Mouse (Mus musculus) mature B cell (primary cell): ENCODE results near the gene Sh3rf3.

Experiments
- in situ Hi-C: fragments of 300-500 bp; cut with MboI; formaldehyde crosslinking; loops from 2 replicates; pipeline ENCODE4 v1.14.3; 2019

The Sh3rf3 gene

DNA sequence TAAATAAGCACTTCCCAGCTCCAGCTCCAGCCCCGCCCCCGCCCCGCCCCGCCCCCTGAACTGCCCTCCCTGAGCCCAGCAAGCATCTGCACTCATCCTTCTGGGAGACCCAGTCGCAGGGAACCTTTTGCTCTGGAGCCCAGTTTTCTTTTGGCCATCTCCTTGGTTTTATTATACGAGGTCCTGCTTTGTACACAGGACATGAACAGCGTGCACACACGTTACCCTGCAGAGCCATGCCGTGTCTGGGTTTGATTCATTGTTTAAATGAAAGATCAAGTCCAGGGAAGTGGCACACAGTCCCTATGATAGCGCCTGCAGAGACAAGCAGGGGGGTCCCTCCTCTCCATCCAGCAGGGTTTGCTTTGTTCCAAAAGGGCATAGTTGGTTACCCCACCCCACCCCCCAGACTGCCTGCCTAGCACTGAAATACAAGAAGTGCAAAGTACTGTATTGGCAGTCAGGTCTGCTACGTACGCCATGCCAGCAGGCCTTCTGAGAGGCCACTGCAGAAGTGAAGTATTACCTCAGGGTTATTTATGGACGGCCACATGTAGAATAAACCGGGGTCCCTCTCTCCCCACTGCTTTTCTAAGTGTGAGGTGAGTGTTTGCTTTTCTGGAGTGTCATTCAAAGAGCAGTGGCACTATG lies 41.5 kb downstream of the Sh3rf3 start:
- in situ Hi-C loops: no loop called here

DNA sequence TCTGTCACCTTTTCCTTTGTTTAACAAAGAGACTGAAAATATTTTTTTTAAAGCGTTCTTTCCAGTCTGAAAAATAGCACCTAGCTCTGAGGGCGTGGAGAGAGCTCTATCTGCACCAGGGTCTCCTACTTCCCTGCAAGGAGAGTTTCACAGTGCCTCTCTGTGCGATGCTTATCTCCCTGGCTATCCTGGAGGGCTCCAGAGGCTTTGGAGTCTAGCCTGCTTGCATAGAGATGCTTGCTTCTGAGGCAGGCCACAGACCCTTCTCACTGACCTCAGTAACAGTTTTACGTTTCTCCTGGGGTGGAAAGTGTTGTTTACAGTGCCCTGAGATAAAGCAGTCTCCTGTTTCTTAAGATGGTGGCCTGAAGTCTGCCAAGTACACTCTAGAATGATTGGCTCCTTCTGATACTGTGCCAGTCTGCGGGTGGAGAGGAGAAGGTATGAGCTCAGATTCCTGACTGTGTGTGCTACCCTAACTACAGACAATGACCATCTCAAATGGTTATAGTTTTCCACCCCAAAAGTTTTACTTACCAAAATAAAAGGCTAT lies 42.1 kb downstream of the Sh3rf3 start:
- in situ Hi-C loops: no loop called here

- in situ Hi-C loops: no loop called here
Observed at GRCm38 (mm10) chr10:58855814-58856213, 42.7 kb downstream of the Sh3rf3 start.

- in situ Hi-C loops: no loop called here
Observed at GRCm38 (mm10) chr10:58856742-58857141, 43.6 kb downstream of the Sh3rf3 start.

GRCm38 (mm10) chr10:58864735-58865134 lies 51.6 kb downstream of the Sh3rf3 start:
- in situ Hi-C loops: no loop called here

- in situ Hi-C loops: no loop called here
Observed at GRCm38 (mm10) chr10:58867536-58867935, 54.4 kb downstream of the Sh3rf3 start.

DNA sequence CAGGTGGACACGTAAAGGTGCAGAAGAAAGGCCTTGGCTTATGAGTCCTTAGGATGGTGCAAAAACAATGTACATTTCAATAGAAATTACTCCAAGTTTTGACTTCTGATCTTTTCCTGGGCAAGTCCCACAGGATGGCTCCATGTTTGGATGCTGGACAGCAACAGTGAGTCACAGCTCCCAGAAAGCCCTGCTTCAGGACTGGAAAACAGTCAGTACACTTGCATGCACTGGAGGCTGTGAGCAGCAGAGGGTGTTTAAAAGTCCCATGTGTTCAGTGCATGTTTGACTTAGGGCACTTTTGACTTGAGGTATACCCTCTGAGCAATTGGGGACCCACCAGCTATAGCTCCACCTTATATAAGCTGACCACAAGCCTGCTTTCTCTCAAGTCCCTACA lies 56.7 kb downstream of the Sh3rf3 start:
- in situ Hi-C loops: no loop called here

- in situ Hi-C loops: no loop called here
Observed at GRCm38 (mm10) chr10:58871149-58871820, 58.1 kb downstream of the Sh3rf3 start.

DNA sequence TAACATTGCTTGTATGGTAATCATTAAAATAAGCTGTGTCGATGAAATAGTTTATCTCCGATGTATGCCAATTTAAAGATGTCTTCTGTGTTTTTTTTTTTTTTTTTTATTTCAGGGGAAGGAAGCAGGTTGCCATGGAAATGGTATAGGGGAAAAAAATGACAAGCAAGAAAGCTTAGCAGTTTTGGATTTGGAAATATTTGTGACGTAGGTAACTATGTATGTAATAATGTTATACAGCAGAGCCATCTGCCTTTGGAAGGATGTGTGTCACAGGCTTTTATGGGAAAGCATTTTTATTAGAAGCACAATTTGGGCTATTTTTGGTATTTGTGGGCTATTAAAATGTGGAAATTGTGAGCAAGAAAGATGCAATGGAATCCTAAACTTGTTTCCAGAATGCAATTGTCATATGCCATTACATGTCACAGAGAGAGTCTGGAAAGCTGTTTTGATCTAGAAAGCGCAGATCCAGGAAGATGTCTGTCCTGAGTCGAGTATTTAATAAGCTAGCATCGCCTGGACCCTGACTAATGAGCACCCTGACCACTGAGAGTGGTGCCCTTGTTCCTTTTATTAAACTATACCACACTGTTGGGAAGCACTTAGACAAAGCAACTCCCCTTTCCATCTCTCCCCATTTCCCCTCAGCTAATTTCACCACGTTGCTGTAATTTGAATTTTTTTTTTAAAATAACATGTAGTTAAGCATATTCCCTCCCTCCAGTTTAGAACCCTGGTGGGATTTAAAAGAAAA lies 58.8 kb downstream of the Sh3rf3 start:
- in situ Hi-C loops: no loop called here

GRCm38 (mm10) chr10:58877835-58878234 lies 64.7 kb downstream of the Sh3rf3 start:
- in situ Hi-C loops: no loop called here

- in situ Hi-C loops: no loop called here
Observed at GRCm38 (mm10) chr10:58878636-58879035, 65.5 kb downstream of the Sh3rf3 start.

DNA sequence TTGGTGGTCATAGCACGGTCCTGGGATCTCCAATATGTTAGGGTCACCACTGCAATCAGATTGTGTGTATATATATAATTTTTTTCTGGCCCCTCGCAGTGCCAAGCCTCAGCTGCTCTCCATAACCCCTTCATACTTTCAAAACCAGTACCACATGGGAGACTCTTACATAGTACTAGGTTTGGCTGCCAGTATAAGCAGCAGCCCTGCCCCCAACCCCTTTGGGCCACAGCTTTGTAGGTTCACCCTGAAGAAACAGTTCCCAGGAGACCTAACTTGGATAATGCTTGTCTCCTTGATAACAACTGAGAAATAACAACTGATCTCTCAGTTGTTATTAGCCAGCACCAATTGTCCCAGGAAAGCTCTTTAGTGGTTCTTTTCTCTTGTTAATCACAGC lies 69.6 kb downstream of the Sh3rf3 start:
- in situ Hi-C loops: no loop called here

DNA sequence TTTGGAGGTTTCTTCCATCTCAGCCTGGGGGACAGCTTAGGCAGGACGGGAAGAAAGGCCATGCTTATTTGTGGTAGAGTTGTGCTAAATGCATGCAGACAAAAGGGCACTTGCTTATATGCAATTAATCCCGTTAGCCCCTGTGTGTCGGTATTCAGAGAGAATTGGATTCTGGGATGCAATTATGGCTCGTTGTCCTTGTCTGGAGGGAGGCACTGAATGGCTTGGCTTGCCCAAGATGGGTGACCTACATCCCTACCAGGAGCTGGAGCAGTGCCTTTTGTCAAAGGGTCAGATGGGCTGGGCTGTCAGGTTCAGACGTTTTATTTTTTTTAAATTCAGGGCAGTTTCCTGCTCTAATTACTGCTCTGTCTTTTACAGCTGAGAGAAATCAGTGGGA lies 72.2 kb downstream of the Sh3rf3 start:
- in situ Hi-C loops: no loop called here

GRCm38 (mm10) chr10:58885816-58886215 lies 72.7 kb downstream of the Sh3rf3 start:
- in situ Hi-C loops: no loop called here

DNA sequence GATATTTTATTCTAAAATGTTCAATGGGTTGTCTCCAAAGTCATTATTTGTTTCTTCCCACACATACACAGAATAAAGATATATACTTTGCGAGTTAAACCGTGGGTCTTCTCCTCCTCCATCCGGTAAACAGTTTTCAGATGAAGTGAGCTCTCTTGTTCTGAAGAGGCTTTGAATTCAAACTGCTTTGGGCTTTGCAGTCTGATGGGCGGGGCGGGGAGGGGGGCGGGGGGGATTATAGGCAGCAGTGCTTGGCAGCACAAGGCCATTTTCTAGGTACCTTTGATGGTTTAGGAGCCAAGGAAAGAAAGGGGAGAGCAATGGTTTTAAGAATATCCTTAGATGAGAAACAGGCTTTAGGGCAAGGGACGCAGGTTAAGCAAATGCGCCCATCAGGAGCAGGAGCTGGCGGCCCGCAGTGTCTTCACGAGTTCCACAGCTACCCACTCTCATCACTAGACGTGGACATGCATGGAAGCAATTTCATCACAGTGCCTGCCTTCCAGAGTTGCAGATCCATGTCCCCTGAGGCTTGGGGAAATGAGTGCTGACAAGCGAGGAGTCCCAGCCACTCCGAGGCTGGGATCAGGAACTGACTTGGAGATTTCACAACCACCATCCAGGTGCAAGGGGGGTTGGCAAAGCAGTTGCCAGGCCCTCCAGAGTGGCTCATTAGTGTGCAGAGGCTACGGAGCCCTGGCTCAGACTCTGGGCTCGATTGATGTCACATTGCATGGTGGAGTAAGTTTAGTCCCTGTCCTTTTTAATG lies 77.7 kb downstream of the Sh3rf3 start:
- in situ Hi-C loops: no loop called here

DNA sequence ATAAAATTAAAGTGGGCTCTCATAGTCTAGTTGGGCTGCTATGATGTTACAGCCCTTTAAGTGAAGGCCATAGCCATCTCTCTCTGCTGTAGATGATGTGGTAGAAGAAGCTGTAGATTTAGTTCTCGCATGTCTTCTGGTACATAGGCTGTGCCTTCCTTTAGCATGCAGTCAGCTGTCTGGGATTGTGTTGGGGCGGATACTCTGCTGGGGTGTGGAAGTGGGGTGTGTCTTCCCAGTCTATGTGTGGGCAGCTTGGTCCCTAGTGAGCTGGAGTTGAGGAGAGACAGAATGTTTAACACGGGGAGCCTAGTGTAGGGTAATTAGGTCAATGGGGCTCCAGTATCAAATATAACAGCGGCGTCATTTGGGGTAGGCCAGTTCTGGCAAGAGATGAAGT lies 82.3 kb downstream of the Sh3rf3 start:
- in situ Hi-C loops: no loop called here

DNA sequence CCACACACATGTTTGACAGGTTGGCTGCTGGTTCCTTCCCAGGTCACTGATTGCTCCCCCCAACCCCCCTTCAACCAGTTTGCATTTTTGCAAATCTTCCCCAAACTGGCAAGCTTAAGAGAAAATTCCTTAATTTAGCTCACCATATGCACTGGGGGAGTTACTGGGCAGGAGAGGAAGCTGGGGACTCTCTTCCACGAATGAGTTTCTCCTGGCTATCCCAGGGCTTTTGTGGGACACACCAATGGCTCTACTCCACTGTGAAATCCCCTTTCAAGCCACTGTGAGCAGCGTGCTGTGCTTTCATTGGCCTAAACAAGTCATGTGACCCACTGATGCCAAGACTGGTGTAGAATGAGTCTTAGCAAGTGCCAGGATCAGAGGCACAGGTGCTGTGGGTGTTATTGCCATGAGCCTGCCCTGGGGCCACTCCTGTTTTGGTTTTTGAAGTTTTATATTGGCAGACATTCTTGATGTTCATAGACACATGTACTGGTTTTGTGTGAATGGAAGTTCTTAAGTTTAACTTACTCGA lies 83.9 kb downstream of the Sh3rf3 start:
- in situ Hi-C loops: no loop called here

- in situ Hi-C loops: no loop called here
Observed at GRCm38 (mm10) chr10:58905253-58905652, 92.1 kb downstream of the Sh3rf3 start.

GRCm38 (mm10) chr10:58907001-58907443 lies 93.9 kb downstream of the Sh3rf3 start:
- in situ Hi-C loops: no loop called here

DNA sequence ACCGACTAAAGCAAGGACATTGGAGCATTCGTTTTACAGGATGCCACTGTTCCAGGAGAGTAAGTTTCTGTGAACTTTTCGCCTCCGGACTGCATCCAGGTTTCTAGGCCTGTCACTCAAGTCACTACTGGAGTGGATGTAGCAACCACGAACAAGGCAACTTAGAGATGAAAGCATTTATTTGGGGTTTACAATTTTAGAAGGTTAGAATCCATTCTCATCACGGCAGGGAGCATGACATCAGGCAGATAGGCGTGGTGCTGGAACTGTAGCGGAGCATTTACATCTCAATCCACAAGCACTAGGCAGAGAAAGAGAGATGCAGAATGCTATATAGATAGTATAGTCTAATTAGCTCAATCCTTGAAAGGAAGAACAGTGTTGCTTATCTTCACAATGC lies 95.3 kb downstream of the Sh3rf3 start:
- in situ Hi-C loops: no loop called here
